Mouse (Mus musculus): ENCODE measurements around the gene Dynll2.

The Dynll2 gene

GRCm38 (mm10) chr11:87986831-87987793 lies at the start of gene Dynll2:
Dynll2 (minus strand) TSS chr11:87987533.
- DNase-seq (ENCODE audit: low spot score) = peak; percentile 90

DNA sequence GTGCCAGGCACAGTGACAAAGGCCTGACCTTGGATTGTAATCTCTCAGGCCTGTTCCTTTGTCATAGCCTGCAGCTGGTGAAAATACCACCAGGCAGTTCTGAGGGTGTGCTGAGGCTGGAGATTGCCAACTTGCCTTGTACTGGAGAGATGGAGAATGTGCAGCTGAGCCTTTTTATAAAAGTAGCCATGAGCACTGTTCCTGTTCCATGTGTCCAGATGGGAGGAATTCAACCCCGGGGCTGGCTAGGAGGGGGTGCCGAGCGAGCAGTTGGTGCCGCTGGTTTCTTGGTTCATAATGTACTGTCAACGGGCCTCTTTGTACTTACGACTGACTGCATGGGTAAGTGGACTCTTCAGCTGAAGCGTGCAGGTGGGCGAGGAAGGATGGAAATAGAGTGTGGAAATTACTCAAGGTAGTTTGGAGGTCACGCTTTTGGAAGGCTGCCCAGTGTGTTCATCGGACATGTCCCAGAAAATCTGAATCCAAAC lies 49.5 kb upstream of the Dynll2 start:
- no peak for DNase-seq (ENCODE audit: low spot score)

- no peak for DNase-seq (ENCODE audit: low spot score)
Observed at GRCm38 (mm10) chr11:88035970-88036369, 48.6 kb upstream of the Dynll2 start.

DNA sequence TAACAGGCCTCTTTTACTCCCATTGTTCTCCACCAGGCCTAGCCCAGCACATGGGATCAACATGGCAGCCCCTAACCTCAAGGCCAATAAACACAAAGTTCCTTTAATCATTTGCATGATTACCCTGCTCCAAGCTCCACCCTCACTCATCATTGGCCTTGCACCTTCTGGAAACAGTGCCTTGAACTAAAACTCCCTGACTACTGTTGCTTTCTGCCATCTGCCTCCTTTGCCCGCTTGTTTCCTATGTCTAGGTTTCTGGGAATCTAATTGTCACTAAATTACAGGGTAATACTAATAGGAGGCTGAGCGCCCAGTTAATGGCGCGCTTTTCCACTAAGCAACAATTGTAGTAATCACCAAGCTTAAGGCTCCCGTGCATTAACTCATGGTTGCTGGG lies 44.4 kb upstream of the Dynll2 start:
- no peak for DNase-seq (ENCODE audit: low spot score)

DNA sequence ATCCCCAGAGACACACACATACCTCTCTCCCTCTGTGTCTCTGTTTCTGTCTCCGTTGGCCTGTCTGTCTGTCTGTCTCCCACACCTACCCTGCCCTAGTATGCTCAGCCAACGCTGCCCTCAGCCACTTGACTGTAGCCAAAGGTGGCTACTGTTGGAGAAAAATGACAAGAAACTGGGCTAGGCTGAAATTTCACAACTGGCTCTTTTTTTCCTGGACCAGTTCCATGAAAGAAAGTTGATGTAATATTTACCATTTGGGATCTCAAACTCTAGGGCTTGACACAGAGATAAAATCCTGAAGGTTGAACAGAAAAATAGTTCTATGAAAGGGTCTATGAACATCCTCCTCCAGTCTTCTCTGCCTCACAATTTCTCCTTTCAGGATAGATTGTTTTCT lies 43.5 kb upstream of the Dynll2 start:
- DNase-seq (ENCODE audit: low spot score) = no peak

DNA sequence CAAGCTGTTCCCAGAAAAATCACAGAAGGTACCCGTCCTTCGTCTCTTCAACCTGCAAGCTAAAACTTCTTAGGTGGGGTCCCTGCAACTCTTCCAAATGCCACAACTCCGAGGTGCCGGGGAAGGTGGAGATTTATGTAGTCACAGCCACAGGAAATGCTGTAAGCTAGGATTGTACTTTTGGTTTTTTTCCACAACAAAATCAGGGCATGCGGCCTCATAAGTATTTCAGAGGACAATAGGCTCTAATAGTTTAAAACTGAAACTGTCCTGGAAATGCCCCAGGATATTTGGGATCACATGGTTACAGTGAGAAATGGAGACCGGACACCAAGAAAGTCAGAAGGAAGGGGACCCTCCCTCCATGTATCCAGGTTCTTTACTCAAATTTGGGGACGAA lies 42.9 kb upstream of the Dynll2 start:
- DNase-seq (ENCODE audit: low spot score) = no peak

- no peak for DNase-seq (ENCODE audit: low spot score)
Observed at GRCm38 (mm10) chr11:88028193-88028684, 40.9 kb upstream of the Dynll2 start.

DNA sequence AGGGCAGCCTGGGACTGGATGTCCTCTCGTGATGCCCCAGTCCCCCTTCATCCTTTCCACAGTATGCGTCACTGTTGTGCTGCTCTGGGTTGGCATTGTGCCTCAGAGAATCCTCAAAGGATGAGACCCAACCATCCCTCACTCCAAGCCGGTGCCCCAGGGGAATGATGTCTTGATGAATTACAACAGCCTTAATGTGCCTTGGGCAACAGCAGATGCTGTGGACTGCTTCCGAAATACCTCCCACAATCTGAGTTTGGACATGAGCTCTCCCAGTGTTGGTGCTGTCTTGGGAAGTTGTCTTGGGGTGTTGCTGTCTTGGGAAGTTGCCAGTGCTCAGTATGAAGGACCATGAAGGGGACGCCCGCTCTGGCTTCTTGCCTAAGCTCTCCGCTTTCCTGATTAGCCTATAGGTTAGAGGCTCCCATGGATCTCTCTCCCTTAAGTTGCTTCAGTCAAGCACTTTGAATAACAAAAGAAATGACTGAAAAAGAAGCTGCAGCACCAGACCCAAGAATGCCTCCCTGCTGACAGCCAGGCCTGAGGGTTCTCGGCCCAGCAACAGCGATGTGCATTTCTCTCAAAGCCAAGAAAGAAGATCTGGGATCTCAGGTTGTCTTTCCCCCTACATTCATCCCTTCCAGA lies 40.2 kb upstream of the Dynll2 start:
- no peak for DNase-seq (ENCODE audit: low spot score)

DNA sequence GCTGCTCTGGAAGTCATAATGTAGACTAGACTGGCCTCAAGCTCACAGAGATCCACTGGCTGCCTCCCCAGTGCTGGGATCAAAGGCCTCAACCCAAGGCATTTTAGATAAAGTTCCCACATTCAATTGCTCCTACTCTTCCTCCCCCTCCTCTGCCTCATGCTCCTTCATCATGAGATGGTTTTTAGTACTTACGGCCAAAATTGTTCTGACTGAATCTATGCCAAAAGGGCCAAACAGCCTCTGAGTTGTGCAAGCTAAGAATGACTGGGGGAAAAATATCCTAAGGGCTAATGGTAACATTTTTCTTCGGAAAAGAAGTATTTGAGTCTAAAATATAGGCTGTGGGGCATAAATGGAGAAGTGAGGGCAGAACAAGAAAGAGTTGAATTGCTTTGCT lies 36.6 kb upstream of the Dynll2 start:
- DNase-seq (ENCODE audit: low spot score) = no peak

DNA sequence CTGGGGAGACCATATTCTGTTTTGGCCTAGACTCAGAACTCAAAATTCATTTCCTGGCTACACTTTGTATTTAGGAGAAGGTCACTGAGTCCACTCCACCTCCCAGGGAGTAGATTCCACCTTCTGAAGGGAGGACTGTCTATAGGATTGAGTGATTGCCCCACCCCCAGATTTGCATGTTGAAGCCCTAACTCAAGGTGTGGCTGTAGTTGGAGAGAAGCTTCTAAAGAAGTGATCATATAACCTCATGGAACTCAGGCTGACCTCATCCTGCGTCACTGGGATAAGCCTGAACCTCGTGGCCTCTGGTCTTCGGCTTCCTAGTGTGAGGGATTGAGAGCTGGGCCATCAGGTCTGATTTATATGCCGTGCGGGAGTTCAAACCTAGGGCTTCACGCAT lies 28.5 kb upstream of the Dynll2 start:
- no peak for DNase-seq (ENCODE audit: low spot score)

DNA sequence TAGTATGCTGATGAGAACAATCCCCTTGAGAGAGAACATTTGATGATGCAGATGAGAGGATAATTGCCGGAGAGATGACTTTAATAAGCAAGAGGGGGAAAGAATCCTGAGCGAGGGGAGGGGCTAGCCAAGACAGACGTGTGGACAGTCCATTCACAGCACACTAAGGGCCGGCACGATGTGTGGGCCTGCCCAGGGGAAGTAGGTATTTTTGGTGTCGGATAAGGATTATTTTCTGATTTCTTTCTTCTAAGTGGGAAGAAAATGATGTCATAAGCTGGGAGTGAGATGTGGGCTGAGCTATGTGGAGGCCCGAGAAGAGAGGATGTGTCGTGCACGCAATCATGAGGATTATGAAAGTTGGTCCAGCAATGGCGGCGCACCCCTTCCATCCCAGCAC lies 27.8 kb upstream of the Dynll2 start:
- no peak for DNase-seq (ENCODE audit: low spot score)

DNA sequence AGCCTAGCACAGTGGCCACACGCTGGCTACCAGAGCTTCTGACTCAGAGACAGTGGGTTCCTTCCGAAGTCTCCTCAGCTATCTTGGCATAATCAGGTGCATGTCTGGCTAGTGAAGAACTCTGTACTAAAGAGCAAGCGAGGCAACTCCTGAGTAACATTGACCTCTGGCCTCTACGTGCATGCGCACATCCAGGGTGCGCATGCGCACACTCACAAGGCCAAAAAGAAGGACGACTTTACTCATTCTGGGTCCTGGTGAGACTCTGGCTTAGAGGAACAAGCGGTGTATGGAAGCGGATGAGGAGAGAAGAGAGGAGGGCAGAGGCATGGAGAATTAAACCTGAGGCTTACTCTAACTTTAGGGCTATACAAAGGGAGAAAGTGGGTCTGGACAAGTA lies 26.3 kb upstream of the Dynll2 start:
- no peak for DNase-seq (ENCODE audit: low spot score)

GRCm38 (mm10) chr11:88012621-88013244 lies 25.4 kb upstream of the Dynll2 start:
- no peak for DNase-seq (ENCODE audit: low spot score)

DNA sequence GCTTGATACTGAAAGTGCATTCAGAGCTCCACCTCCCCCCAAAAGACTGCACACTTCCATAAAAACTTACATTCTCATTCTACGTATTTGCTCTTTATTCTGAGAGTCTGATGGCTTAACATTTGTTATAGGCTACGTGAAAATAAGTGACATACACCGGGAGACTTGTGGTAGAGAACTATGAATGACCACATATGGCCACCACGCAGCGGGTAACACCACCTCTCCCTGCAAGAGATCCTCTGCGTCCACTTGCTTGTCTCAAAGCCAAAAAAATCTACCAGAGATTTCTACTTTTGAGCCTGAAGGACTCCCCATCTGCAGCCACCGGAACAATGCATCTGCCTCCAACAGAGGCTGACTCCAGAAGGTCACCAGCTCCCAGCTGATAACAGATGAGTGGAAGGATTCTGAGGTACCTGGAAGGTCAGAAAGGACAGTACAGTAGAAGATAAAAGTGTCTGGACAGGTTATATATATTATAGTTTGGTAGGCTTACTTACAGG lies 24.6 kb upstream of the Dynll2 start:
- no peak for DNase-seq (ENCODE audit: low spot score)

DNA sequence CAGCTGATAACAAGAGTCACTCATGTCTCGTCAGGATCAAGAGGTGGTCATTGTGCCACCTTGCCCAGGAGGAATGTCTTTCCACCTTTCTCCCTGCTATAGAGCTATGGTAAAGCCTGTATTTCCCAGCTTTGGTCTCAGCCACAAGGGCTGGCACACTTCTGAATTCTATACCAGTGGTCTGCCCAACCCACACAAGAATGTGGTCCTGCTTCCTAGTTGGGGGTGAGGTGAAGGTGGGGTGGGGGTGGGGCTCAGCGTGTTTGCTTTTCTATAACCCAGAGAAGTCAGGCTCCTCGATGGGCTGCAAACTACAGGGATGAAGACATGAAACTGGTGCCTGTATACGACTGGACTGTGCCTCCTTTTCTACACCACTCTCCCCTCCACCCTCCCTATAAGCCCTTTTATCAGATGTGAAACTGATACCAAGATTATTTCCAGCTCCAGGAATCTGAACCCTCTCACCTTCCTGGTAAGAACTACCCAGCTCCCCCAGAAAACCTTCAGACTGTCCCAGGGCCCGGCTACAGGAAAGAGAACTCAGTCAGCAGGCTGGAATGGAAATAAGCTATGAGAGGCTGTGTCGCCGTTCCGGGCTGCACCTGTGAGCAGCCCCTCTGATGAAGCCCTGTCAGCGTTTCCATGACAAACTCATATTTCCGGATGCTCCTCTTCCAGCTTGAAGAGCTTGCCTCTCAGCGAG lies 24.0 kb upstream of the Dynll2 start:
- DNase-seq (ENCODE audit: low spot score) = no peak

- no peak for DNase-seq (ENCODE audit: low spot score)
Observed at GRCm38 (mm10) chr11:88009542-88010190, 22.3 kb upstream of the Dynll2 start.

DNA sequence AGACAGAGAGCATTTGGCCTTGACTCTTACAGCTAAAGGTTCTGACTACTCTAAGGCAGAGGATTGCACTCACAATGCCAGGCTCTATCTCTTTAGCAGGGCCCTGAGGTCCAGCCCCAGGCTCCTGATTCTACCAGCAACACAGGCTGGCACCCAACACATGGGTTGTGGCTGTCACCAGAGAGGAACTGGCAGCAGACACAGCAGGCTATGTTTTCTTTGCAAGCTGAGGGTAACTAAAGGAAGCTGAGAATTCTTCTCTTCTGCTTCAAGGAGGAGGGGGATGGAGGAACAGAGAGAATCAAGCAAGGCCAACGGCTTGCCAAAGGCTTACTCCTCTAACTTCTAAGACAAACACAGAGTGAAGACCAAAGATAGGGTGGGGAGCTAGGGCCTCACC lies 21.3 kb upstream of the Dynll2 start:
- DNase-seq (ENCODE audit: low spot score) = no peak

- no peak for DNase-seq (ENCODE audit: low spot score)
Observed at GRCm38 (mm10) chr11:88004123-88004522, 16.8 kb upstream of the Dynll2 start.

GRCm38 (mm10) chr11:88002738-88003137 lies 15.4 kb upstream of the Dynll2 start:
- no peak for DNase-seq (ENCODE audit: low spot score)

- DNase-seq (ENCODE audit: low spot score) = no peak
Observed at GRCm38 (mm10) chr11:87999751-88000150, 12.4 kb upstream of the Dynll2 start.

- DNase-seq (ENCODE audit: low spot score) = no peak
Observed at GRCm38 (mm10) chr11:87991806-87992205, 4.5 kb upstream of the Dynll2 start.

Data from testis, postnatal 14 days (tissue).